Mouse (Mus musculus): ENCODE data around the gene Lrfn1.

GRCm38 (mm10) chr7:28447101-28447830, 4.5 kb upstream of the Lrfn1 start:
- TF ChIP-seq POLR2A (IDR thresholded peaks at IDR 0.05; ENCODE audit: insufficient read depth, low read depth, low read length) (no peak), EP300 (IDR thresholded peaks at IDR 0.05; ENCODE audit: insufficient read depth, low read depth, low read length) (no peak)

Measured in heart, adult 2 months (tissue).